Mouse (Mus musculus): Measurements from ENCODE around the gene Fut11. TPM values are rescaled to one million over a fixed set of nuclear protein-coding genes. Genes with fewer than 3 reads are reported as not detected.

Fut11 gene
- polyA plus RNA-seq, 1 experiment from 2014 or later, result 5.4 TPM

DNA sequence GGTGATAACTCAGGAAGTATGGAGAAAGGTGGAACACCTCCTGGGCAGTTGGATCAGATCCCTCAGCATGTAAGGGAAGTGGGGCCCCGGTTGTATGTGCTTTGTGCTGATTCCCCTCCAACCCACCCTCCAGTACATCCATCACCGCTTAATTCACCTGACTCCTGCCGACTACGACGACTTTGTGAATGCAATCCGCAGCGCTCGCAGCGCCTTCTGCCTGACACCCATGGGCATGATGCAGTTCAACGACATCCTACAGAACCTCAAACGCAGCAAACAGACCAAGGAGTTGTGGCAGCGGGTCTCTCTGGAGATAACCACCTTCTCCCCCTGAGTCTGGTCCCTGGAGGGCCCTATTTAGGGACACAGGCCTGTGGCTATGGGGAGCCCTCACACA, 28.2 kb downstream of the Fut11 start:
- no peaks in the 10 kb centered on the region for H3K9me3 ChIP-seq (replicated peaks; ENCODE audit: control insufficient read depth, low read length)
- H3K27ac ChIP-seq (ENCODE audit: low read length), result no peak overlapping the region
- H3K4me3 ChIP-seq (ENCODE audit: low read depth, low read length), result no peak overlapping the region
- H3K9ac ChIP-seq (ENCODE audit: low read depth, low read length), result no peak overlapping the region
- H3K27me3 ChIP-seq (ENCODE audit: control insufficient read depth, insufficient read depth, low read depth, low read length), result no peaks in the 10 kb centered on the region
- no peak for ATAC-seq (ENCODE audit: low read depth)
- peaks cover 55% of the 10 kb centered on the region for H3K36me3 ChIP-seq (ENCODE audit: control insufficient read depth, insufficient read depth)
- peaks cover 13% of the 10 kb centered on the region for H3K4me1 ChIP-seq (ENCODE audit: control insufficient read depth, low read depth, low read length)
- WGBS (ENCODE audit: insufficient replicate concordance), result 91% methylated on average over 12 of the region's 12 CpGs
- H3K4me2 ChIP-seq (ENCODE audit: low read depth, low read length), result no peak overlapping the region

DNA sequence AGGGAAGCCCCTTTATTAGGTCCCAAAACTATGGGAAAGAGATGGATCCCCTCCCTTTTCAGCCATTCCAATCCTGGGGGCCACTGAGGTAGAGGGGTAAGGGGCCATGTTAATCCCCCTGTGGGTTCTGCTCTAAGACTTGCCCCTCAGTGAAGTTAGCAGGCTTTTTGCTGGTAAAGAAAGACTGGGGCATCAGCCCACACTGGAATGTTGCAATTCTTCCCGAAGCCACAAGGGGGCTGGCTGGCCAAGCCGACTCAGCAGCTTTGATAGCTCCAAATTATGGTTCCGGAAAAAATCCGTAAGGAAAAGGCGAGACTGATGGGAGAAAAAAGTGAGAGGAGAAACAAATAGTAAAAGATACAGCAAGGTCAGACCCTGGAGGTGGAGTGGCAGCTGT, 29.3 kb downstream of the Fut11 start:
- H3K36me3 ChIP-seq (ENCODE audit: control insufficient read depth, insufficient read depth), result peaks cover 63% of the 10 kb centered on the region
- no peak overlapping the region for H3K27ac ChIP-seq (ENCODE audit: low read length)
- peaks cover 13% of the 10 kb centered on the region for H3K4me1 ChIP-seq (ENCODE audit: control insufficient read depth, low read depth, low read length)
- H3K4me3 ChIP-seq (ENCODE audit: low read depth, low read length), result no peak overlapping the region
- no peak for ATAC-seq (ENCODE audit: low read depth)
- H3K9me3 ChIP-seq (replicated peaks; ENCODE audit: control insufficient read depth, low read length), result no peaks in the 10 kb centered on the region
- no peak overlapping the region for H3K9ac ChIP-seq (ENCODE audit: low read depth, low read length)
- WGBS (ENCODE audit: insufficient replicate concordance), result 33% methylated on average over 5 of the region's 5 CpGs
- H3K27me3 ChIP-seq (ENCODE audit: control insufficient read depth, insufficient read depth, low read depth, low read length), result no peaks in the 10 kb centered on the region
- no peak overlapping the region for H3K4me2 ChIP-seq (ENCODE audit: low read depth, low read length)

DNA sequence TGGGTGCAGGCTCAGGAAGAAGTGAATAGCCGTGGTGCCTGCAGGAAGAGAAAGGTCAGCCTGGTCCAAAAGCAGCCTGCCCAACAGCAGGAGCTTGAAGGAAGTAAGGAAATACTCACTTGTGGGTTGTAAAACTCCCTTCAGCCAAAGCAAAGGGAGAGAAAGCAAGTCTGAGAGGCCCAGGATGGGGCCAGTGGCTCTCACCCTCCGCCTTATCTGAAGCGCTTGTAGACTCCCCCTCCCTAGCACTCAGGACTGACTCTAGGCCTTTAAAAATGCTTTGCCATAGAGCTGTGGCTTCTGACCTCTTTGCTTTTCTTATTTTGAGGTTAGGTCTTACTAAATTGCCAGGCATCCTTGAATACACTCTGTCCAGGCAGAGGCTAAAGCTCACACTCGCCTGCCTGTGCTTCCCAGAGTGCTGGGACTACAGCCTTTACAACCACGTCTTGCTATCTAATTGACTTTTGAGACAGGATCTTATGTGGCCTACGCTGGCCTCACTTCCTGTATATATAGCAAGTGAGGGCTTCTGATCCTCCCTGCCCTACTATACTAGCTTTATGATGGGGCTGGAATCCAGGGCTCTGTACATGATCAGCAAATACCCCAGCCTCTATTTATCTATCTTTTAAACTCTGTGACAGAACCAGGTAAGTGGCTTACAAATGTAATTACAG, 31.0 kb downstream of the Fut11 start:
- peak overlapping the region; percentile 38; the same call in 1 of the 2 replicates for H3K9ac ChIP-seq (ENCODE audit: low read depth, low read length)
- peaks cover 13% of the 10 kb centered on the region for H3K4me1 ChIP-seq (ENCODE audit: control insufficient read depth, low read depth, low read length)
- H3K36me3 ChIP-seq (ENCODE audit: control insufficient read depth, insufficient read depth), result peaks cover 67% of the 10 kb centered on the region
- H3K4me3 ChIP-seq (ENCODE audit: low read depth, low read length), result no peak overlapping the region
- 33% methylated on average over 6 of the region's 6 CpGs for WGBS (ENCODE audit: insufficient replicate concordance)
- ATAC-seq (ENCODE audit: low read depth), result peak; percentile 56
- no peaks in the 10 kb centered on the region for H3K27me3 ChIP-seq (ENCODE audit: control insufficient read depth, insufficient read depth, low read depth, low read length)
- H3K4me2 ChIP-seq (ENCODE audit: low read depth, low read length), result peak overlapping the region; percentile 22
- H3K9me3 ChIP-seq (replicated peaks; ENCODE audit: control insufficient read depth, low read length), result no peaks in the 10 kb centered on the region
- H3K27ac ChIP-seq (ENCODE audit: low read length), result peak overlapping the region; percentile 11

DNA sequence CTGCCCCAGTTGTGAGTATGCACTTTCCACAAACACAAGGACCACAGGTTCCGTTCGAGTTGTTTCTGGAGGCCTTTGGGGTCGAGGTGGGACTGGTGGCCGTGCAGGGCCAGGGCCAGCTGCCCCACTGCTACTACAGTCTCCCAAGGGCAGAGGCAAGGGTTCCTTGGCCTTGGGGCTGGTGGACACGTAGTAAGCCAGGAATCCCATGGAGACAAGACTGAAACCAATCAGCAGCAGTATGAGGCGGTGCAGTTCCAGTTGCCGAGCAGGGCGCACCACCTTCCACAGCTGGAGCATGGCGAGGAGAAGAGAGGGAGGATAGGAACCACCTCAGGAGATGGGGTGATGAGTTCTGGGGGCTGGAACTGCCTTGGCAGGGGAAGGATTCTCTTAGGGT, 35.1 kb downstream of the Fut11 start:
- Histone ChIP-seq H3K9me3 (replicated peaks; ENCODE audit: control insufficient read depth, low read length) (no peaks in the 10 kb centered on the region), H3K27me3 (ENCODE audit: control insufficient read depth, insufficient read depth, low read depth, low read length) (no peaks in the 10 kb centered on the region), H3K4me3 (ENCODE audit: low read depth, low read length) (no peak overlapping the region), H3K4me1 (ENCODE audit: control insufficient read depth, low read depth, low read length) (peaks cover 30% of the 10 kb centered on the region), H3K4me2 (ENCODE audit: low read depth, low read length) (no peak overlapping the region), H3K9ac (ENCODE audit: low read depth, low read length) (no peak overlapping the region), H3K36me3 (ENCODE audit: control insufficient read depth, insufficient read depth) (peaks cover 38% of the 10 kb centered on the region), H3K27ac (ENCODE audit: low read length) (no peak overlapping the region)
- WGBS (ENCODE audit: insufficient replicate concordance), result 88% methylated on average over 9 of the region's 9 CpGs
- ATAC-seq (ENCODE audit: low read depth), result no peak

DNA sequence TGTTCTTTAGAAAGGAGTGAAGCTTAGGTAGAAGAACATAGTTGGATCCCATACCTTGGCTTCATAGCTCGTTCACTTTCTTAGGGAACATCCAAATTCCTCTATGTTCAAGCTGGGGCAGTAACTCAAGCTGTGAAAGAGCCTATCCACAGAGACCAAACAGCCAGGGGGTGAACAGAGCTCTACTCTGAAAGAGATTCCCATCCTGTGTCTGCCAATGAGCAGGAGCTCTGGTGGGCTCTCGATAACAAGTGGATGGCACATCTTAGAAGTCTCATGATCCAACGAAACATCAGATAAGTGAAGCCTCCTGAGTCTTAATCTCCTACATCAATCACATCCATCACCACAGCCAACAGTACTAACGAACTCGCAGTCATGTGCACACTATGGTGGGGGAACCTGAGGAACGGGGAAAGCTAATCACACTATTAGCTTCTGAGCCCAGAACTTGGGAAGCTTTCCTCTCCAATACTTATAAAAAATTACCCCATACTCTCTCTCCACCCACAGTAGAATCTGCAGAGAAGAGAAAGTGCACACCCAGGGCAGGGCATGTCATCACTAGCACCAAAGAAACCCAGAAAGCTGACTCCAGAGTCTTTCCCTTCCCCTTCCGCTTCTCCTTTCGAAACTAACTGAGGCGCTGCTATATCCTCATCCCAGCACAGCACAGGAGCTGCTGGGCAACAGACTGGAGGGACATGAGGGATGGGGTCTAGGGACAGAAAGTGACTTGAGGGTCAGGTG, 36.3 kb downstream of the Fut11 start:
- 75% methylated on average over 9 of the region's 9 CpGs for WGBS (ENCODE audit: insufficient replicate concordance)
- ATAC-seq (ENCODE audit: low read depth), result no peak
- Histone ChIP-seq H3K4me3 (ENCODE audit: low read depth, low read length) (no peak overlapping the region), H3K9me3 (replicated peaks; ENCODE audit: control insufficient read depth, low read length) (no peaks in the 10 kb centered on the region), H3K4me1 (ENCODE audit: control insufficient read depth, low read depth, low read length) (peaks cover 22% of the 10 kb centered on the region), H3K9ac (ENCODE audit: low read depth, low read length) (no peak overlapping the region), H3K36me3 (ENCODE audit: control insufficient read depth, insufficient read depth) (peaks cover 33% of the 10 kb centered on the region), H3K27me3 (ENCODE audit: control insufficient read depth, insufficient read depth, low read depth, low read length) (no peaks in the 10 kb centered on the region), H3K4me2 (ENCODE audit: low read depth, low read length) (no peak overlapping the region), H3K27ac (ENCODE audit: low read length) (no peak overlapping the region)

DNA sequence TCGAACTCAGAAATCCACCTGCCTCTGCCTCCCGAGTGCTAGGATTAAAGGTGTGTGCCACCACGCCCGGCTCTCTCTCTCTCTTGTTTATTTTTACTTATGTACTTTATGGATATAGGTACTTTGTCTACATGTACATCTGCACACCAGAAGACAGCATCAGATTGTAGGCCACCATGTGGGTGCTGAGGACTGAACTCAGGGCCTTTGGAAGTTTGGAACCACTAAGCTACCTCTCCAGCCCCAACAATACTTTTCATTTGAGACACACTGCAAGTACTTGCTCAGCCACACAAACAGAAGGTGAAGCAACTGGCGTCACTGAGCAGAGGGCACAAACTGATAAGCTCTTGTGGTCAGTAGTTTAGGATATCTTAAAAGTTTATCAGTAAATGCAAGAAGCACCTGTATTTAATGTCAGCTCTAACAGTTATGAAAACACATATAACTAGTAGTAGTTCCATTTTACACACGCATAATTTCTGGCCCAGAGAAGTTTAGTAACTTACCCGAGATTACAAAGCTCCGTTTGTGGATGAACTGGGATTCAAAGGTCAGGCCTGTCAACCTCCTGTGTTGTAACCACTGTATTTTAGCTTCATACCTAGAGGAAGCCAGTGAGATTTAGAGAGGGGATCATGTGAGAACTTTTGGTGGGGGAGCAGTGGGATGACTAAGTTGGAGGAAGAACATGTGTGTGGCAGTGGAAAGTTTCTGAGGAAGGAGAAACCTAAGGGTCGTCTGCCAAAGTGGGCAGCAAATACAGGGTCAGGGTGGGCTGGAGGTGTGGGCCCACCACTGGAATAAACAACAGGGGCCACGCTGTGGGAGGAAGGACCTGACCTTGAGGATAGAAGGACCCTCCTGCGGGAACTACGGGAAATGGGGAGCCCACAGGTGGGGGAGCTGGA, 38.5 kb downstream of the Fut11 start:
- Histone ChIP-seq H3K4me1 (ENCODE audit: control insufficient read depth, low read depth, low read length) (peaks cover 32% of the 10 kb centered on the region), H3K9ac (ENCODE audit: low read depth, low read length) (peak overlapping the region; percentile 91), H3K9me3 (replicated peaks; ENCODE audit: control insufficient read depth, low read length) (no peaks in the 10 kb centered on the region), H3K4me2 (ENCODE audit: low read depth, low read length) (peak overlapping the region; percentile 77), H3K27me3 (ENCODE audit: control insufficient read depth, insufficient read depth, low read depth, low read length) (no peaks in the 10 kb centered on the region), H3K36me3 (ENCODE audit: control insufficient read depth, insufficient read depth) (peaks cover 17% of the 10 kb centered on the region), H3K4me3 (ENCODE audit: low read depth, low read length) (peak overlapping the region; percentile 84), H3K27ac (ENCODE audit: low read length) (peak overlapping the region; percentile 86)
- ATAC-seq (ENCODE audit: low read depth), result peak; percentile 25
- 15% methylated on average over 12 of the region's 12 CpGs for WGBS (ENCODE audit: insufficient replicate concordance)

DNA sequence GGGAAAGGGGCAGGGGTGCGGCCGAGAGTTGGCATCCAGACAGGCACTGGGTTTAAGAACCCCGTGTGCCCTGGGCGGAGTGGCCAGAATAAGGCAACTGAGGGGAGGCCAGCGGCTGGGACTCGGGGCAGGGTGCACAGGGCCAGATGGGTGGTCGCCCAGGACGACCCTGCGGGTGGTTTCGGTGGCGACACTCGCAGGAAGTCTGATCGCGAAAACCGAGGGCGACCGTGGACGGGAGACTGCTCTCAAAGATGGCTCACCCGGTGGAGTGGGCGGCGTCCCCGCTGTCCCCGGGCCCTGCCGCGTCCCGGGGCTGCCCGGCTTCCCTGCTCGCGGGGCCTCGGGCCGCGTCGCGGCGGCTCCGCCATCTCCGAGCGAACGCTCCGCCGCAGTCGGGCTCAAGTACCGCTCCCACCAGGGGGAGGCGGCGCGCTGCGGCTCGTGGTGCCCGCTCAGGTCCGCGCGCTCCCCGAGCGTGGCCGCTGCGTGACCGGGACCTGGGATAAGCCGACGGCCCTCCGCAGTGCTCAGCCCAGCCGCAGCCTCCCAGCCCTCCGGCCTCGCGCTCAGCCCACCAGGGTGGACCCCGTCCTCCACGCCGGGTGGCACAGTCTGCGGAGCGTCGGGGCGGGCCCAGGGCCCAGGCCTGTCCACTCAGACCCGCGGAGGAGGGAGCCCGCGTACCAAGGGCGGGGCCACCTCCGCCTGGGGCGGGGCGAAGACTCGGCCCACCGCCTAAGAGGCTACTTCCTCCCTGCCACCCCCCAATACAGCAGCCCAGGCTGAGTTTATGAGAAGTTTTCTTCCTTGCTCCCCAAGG, 39.4 kb downstream of the Fut11 start, which contains the start of gene Ndst2:
TSS of gene Ndst2 (minus strand) at position 611 of the 823 bp plus-strand sequence.
- ATAC-seq (ENCODE audit: low read depth), result peak; percentile 98
- peaks cover 32% of the 10 kb centered on the region for H3K4me1 ChIP-seq (ENCODE audit: control insufficient read depth, low read depth, low read length)
- under 1% methylated on average over 75 of the region's 81 CpGs for WGBS (ENCODE audit: insufficient replicate concordance)

DNA sequence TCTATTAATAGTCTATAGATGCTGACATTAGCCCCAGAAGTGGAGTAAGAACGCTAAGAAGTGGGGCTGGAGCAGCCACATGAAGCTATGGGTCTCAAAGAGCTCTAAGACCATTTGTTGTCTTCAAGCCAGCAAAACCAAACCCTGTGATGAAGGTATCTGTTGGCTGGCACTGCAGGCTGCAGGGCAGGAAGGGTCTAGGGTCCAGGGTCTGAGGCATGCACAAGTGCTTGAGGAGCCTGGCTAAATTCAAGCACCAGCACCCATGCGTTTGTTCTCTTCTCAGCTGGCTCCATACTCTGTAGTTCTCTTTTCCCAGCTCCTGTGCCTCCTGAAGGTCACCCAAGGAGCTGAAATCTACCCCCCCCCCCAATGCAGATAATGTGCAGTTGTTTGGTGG, 40.3 kb downstream of the Fut11 start:
- H3K27ac ChIP-seq (ENCODE audit: low read length), result peak overlapping the region; percentile 86
- no peak for ATAC-seq (ENCODE audit: low read depth)
- H3K9ac ChIP-seq (ENCODE audit: low read depth, low read length), result no peak overlapping the region; the same call in 1 of the 2 replicates
- peaks cover 32% of the 10 kb centered on the region for H3K4me1 ChIP-seq (ENCODE audit: control insufficient read depth, low read depth, low read length)
- no peaks in the 10 kb centered on the region for H3K27me3 ChIP-seq (ENCODE audit: control insufficient read depth, insufficient read depth, low read depth, low read length)
- no peaks in the 10 kb centered on the region for H3K9me3 ChIP-seq (replicated peaks; ENCODE audit: control insufficient read depth, low read length)
- peaks cover under 1% of the 10 kb centered on the region for H3K36me3 ChIP-seq (ENCODE audit: control insufficient read depth, insufficient read depth)
- peak overlapping the region; percentile 77; the same call in 1 of the 2 replicates for H3K4me2 ChIP-seq (ENCODE audit: low read depth, low read length)
- peak overlapping the region; percentile 84; the same call in 1 of the 2 replicates for H3K4me3 ChIP-seq (ENCODE audit: low read depth, low read length)
- WGBS (ENCODE audit: insufficient replicate concordance), result 45% methylated on average over 2 of the region's 2 CpGs

More for the DNA sequence above, 39.4 kb downstream of the Fut11 start, which contains the start of gene Ndst2:
- H3K9me3 ChIP-seq (replicated peaks; ENCODE audit: control insufficient read depth, low read length), result no peaks in the 10 kb centered on the region
- H3K9ac ChIP-seq (ENCODE audit: low read depth, low read length), result peak within 1 kb of the TSS; percentile 91
- peaks cover 10% of the 10 kb centered on the region for H3K36me3 ChIP-seq (ENCODE audit: control insufficient read depth, insufficient read depth)
- peak within 1 kb of the TSS; percentile 86 for H3K27ac ChIP-seq (ENCODE audit: low read length)
- peak within 1 kb of the TSS; percentile 77 for H3K4me2 ChIP-seq (ENCODE audit: low read depth, low read length)
- H3K4me3 ChIP-seq (ENCODE audit: low read depth, low read length), result peak within 1 kb of the TSS; percentile 84
- H3K27me3 ChIP-seq (ENCODE audit: control insufficient read depth, insufficient read depth, low read depth, low read length), result no peaks in the 10 kb centered on the region
